Mouse (Mus musculus) left cerebral cortex, adult 11 months (tissue): ENCODE measurements at regions not wholly inside any gene's neighbourhood (a gene's known extent, or its start where the extent isn't known, plus 50 kb on each side); places are given as distances from the start of the nearest gene placed in this dataset.
"Not testable (repeated sequence)": the region's sequence is repeated elsewhere in the genome, so short reads cannot be mapped to it uniquely, and the experiment has no call there.

Source experiments
- DNase-seq: peaks from one replicate; pipeline ENCODE4 v3.0.0; 2022; ENCODE audit warnings: low spot score

DNA sequence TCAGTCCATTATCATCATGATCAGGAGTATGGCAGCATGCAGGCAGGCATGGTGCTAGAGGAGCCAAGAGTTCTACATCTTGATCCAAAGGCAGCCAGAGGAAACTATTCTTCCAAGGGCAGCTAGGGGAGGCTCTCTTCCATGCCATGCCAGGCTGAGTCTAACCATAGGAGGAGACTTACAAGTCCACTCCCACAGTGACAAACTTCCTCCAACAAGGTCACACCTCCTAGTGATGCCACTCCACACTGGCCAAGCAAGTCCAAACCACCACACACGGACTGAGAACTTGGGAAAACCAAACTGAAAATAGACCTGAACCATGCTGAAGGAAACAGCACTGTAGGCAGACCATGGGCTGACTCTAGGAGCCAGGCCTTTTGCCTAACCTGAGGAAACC is 197.4 kb downstream of the Prex1 start:
- no peak for DNase-seq

GRCm38 (mm10) chr2:166514664-166515063 is 199.0 kb downstream of the Prex1 start:
- no peak for DNase-seq

- DNase-seq = no peak
Measured at GRCm38 (mm10) chr2:166512488-166512887, 201.1 kb downstream of the Prex1 start.

DNA sequence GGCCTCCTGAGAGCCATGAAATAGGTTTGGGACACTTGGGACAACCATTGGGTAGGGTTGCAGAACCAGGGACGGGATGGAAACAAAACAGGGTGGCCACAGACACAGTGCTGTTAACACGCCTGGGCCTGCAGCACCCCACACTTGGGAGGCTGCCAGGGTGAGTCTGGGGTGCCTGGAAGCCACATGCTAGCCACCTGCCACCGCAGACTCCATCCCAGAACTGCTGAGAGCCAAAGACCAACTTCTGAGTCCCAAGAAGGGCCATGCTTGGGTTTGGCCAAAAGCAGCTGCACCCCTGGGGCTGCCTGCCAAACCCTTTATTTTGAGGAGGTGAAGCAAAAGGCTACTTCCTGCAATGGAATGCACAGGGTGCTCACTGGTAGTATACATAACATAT is 202.2 kb downstream of the Prex1 start:
- DNase-seq = not testable (repeated sequence)

DNA sequence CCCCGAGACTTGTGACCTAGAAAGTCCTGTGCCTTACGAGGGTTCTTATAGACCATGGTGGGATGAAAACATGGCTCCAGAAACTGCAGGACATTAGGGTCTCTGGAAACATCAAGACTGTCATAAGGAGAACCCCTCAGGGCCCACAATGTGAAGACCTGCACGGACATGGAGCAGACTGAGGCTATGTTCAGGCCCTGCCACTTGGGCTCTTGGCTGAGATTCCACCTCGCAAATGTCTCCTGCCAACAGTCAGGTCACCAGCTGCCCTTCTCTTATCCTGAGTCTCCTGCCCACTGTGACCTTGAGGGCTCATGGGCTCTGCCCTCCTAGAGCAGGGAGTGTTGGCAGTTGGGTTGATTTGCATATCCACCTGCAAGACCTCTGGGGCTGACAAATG is 202.9 kb downstream of the Prex1 start:
- DNase-seq = no peak

DNA sequence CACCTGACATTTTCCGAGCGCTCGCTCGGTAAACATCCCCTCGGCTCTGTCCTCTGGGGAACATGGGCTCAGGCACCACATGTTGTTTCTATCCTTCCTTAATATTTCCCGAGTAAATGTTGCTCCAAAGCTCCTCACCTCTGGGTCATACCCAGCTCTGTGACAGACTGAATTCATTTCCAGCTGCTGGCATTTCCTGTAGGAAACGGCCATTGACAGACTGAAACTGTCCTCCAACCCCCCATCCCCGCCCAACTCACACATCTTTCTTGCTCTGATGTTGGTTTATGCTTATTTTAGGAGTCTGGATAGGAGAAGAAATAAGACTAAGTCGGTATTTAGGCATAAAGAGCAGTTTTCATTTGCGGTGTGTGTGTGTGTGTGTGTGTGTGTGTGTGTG is 204.0 kb downstream of the Prex1 start:
- DNase-seq = no peak

DNA sequence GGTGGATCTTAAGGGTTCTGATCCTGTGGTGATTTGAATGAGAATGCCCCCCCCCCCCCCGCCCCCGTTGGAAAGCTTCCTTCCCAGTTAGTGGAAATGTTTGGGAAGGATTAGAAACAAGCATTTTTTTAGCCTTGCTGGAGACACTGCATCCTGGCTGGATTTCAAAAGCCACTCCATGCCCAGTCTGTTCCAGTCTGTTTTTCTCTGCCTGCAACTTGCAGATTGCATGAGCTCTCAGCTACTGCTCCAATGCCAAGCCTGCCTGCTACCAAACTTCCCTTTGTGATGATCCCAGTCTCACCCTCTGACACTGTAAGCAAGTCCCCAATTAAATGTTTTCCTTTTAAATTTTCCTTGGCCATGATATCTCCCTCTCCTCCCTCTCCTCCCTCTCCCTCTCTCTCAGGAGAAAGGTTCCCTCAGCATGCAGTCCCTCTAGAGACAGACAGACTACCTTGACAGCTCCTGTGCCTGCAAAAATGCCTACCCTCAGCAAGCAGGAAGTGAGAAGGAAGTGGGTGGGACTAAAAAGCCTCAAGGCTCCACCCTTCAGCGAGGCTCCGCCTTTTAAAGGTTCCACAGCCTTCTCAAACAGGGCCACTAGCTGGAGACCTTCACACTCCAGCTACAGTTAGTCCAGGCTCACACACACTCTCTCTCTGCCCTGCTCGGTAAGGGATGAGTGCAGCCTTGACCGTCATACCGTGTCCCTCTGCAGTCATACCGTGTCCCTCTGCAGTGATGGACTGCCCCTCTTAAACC is 204.8 kb downstream of the Prex1 start:
- no peak for DNase-seq

DNA sequence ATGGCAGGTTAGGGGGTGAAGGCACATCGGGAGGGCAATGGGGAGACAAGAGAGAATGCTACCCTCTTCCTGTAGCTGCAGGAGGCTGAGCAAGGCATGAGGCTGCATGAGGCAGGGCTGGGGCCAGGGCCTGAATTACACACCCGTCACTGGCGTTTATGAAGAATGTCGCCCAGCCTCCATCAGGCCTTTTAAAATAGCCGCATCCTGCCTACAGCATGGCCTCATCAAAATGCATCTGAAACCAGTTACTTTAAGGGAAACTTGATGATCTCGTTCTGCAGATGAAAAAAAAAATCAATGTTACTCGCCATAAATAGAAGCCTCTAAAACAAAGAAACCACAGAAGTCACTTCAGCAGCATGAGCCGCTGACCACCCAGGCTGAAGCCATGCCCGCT is 208.3 kb downstream of the Prex1 start:
- no peak for DNase-seq

DNA sequence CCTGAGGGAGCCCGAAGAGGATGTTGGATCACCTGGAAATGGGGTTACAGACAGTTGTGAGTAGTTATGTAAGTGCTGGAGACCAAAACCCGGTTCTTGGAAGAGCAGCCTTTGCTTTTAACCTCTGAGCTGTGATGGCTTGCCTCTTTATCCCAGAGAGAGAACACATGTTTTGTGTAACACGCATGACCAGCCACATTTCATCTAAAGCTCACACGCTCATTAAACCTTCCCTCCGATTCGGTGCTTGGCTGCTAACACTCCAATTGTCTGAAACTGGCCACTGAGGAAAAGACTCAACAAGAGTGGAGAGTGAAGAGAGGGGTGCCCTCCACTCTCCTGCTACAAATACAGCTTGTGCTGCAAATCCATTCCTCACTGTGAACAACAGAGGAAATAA is 210.0 kb downstream of the Prex1 start:
- DNase-seq = no peak

DNA sequence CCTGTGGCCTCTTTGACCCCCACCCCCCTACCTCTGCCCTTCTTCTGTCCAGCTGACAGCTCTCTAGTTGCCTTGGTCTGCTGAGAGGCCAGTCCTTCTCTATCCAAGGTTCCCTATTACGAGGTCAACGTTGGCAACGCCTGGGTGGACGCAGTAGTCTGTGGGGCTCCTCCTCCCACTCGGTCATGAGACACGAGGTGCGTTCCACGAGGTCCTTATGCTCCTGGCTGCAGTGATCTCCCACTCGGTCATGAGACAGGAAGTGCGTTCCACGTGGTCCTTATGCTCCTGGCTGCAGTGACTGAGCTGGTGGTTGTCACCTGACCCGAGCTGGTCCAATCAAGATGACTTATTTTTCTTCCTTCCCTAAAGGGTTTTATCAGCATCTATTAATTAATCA is 220.7 kb downstream of the Prex1 start:
- DNase-seq = no peak

- no peak for DNase-seq
Measured at GRCm38 (mm10) chr2:166492421-166492820, 221.2 kb downstream of the Prex1 start.

- no peak for DNase-seq
Measured at GRCm38 (mm10) chr2:166491861-166492260, 221.8 kb downstream of the Prex1 start.

DNA sequence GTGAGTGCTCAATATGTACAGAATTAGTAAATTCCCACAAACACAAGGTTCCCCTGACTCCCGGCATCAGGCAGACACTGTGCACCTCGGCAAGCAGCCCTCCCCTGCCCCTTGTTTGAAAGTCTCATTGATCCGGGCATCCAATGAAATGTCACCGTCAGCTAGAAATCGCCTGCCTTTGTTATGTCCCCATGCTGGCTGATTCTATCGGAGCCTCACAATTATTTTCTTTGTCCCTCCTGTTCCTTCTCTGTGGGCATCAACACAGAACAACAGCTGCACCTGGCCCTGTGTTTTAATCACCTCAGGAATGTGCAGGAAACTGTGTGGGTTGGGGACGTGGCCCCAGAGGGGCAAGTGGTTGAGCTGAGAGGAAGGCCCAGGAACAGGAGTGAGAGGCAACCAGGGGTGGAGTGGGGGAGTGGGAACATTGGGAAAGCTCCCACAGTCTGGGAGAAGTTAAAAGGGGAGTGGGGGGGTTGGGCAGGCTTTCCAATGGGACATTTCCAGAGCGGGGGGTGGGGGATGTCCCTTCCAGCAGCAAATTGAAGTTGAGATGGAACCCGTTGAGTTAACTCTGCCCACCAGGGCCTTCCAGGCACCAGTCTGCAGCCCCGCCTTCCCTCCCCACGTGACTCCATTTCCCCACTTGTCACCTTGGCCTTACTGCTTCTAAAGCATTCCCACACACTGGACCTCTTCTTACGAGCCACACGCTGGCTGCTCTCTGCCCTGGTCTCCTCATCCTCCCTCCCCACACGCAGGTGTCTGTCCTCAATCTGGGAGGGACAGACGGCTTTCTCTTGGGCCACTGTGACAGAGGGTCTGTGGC is 224.4 kb downstream of the Prex1 start:
- DNase-seq = no peak

DNA sequence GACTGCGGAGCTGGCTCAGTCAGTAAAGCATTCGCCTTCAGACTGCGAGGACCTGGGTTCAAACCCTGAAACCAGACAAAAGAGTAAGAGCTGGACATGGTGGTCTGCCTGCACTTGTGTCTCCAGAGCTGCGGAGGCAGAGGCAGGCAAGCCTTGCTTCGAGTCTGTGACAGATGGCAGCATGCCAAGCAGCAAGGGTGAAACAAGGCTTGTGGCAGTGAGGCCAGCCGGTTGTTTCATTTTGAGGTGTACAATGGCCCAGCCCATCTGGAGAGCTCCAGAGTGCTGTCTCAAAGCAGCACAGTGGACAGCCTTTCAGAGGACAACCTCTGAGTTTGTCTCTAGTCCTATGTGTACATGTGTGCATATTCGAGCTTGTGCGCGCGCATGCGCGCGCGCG is 225.9 kb downstream of the Prex1 start:
- DNase-seq = no peak

- no peak for DNase-seq
Measured at GRCm38 (mm10) chr2:166485788-166486187, 227.8 kb downstream of the Prex1 start.

GRCm38 (mm10) chr2:166485361-166485760 is 228.3 kb downstream of the Prex1 start:
- no peak for DNase-seq

- DNase-seq = no peak
Measured at GRCm38 (mm10) chr2:166483617-166484319, 229.9 kb downstream of the Prex1 start.

- no peak for DNase-seq
Measured at GRCm38 (mm10) chr2:166482720-166483616, 230.7 kb downstream of the Prex1 start.

- no peak for DNase-seq
Measured at GRCm38 (mm10) chr2:166481774-166482173, 231.9 kb downstream of the Prex1 start.

- DNase-seq = no peak
Measured at GRCm38 (mm10) chr2:166481362-166481761, 232.3 kb downstream of the Prex1 start.

GRCm38 (mm10) chr2:166480883-166481282 is 232.7 kb downstream of the Prex1 start:
- DNase-seq = no peak

DNA sequence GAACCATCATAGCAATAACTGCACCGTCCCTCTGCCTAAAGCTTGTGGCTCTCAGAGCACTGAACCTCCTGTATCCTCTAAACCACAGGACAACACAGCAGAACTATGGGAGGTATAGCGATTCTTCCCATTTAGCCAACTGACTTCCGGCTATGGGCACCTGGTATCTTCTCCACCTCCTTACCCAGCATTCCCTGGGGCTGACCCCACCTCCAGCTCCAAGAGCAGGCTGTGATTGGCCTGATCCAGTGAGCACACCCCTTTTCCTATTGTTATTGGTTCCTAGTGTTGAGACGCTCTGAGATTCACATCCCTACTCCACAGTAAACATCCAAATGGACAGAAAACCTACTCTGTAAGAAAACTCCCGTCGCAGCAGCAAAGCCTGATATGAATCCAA is 236.7 kb downstream of the Prex1 start:
- no peak for DNase-seq
